Mouse (Mus musculus) thymus, postnatal 36 days (tissue): Measurements from ENCODE around the gene Cdkn2d.
"Not testable (repeated sequence)": the region's sequence is repeated elsewhere in the genome, so short reads cannot be mapped to it uniquely, and the experiment has no call there.

Experiments used
- DNase-seq, 2 experiments: peaks; one replicate each; pipeline ENCODE4 v3.0.0; 2022; ENCODE audit warnings: mixed read lengths in 2 of 2

Gene Cdkn2d

GRCm38 (mm10) chr9:21274336-21274735 lies 16.9 kb downstream of the Cdkn2d start:
- no peak for DNase-seq

GRCm38 (mm10) chr9:21273520-21274228 lies 17.5 kb downstream of the Cdkn2d start:
- DNase-seq = no peak

- no peak for DNase-seq
Measured at GRCm38 (mm10) chr9:21273094-21273493, 18.1 kb downstream of the Cdkn2d start.

GRCm38 (mm10) chr9:21272391-21272790 lies 18.8 kb downstream of the Cdkn2d start:
- DNase-seq = no peak

- DNase-seq = not testable (repeated sequence)
Measured at GRCm38 (mm10) chr9:21269590-21269989, 21.6 kb downstream of the Cdkn2d start.

GRCm38 (mm10) chr9:21268305-21268704 lies 22.9 kb downstream of the Cdkn2d start:
- no peak for DNase-seq

- DNase-seq = no peak
Measured at GRCm38 (mm10) chr9:21266889-21267288, 24.3 kb downstream of the Cdkn2d start.

- no peak for DNase-seq
Measured at GRCm38 (mm10) chr9:21265611-21266010, 25.6 kb downstream of the Cdkn2d start.

- DNase-seq = peak; percentile 95 to 97
Measured at GRCm38 (mm10) chr9:21265000-21265561, 26.1 kb downstream of the Cdkn2d start, which contains the start of gene Atg4d. Atg4d (plus strand) TSS chr9:21265293.

- DNase-seq = no peak
Measured at GRCm38 (mm10) chr9:21264272-21264999, 26.8 kb downstream of the Cdkn2d start.

- DNase-seq = no peak
Measured at GRCm38 (mm10) chr9:21261831-21262230, 29.4 kb downstream of the Cdkn2d start.

- no peak for DNase-seq
Measured at GRCm38 (mm10) chr9:21260491-21261040, 30.6 kb downstream of the Cdkn2d start.

GRCm38 (mm10) chr9:21256349-21256748 lies 34.9 kb downstream of the Cdkn2d start:
- DNase-seq = not testable (repeated sequence)

- no peak for DNase-seq
Measured at GRCm38 (mm10) chr9:21254690-21255089, 36.5 kb downstream of the Cdkn2d start.

- no peak for DNase-seq
Measured at GRCm38 (mm10) chr9:21251116-21251735, 40.0 kb downstream of the Cdkn2d start.

GRCm38 (mm10) chr9:21250509-21250908 lies 40.7 kb downstream of the Cdkn2d start:
- DNase-seq = no peak

GRCm38 (mm10) chr9:21249629-21250508 lies 41.3 kb downstream of the Cdkn2d start:
- no peak for DNase-seq

- no peak for DNase-seq
Measured at GRCm38 (mm10) chr9:21248326-21248725, 42.9 kb downstream of the Cdkn2d start, which contains the start of gene S1pr5. S1pr5 (minus strand) TSS chr9:21248443.

GRCm38 (mm10) chr9:21246342-21246741 lies 44.9 kb downstream of the Cdkn2d start:
- no peak for DNase-seq

- DNase-seq = no peak
Measured at GRCm38 (mm10) chr9:21245113-21245487, 46.1 kb downstream of the Cdkn2d start.

GRCm38 (mm10) chr9:21244428-21245112 lies 46.6 kb downstream of the Cdkn2d start:
- DNase-seq = no peak
